Mouse (Mus musculus) CH12.LX (cell line): ENCODE results near the gene 9130213A22Rik.

Experiments
- CHD2 ChIP-seq: IDR thresholded peaks from 2 replicates; pipeline ENCODE4 v1.6.1; 2011; ENCODE audit warnings: low read length, improper control_type of control experiment
- EP300 ChIP-seq: IDR thresholded peaks from 2 replicates; pipeline ENCODE4 v1.6.1; 2011; ENCODE audit warnings: low read length, improper control_type of control experiment
- ETS1 ChIP-seq: conservative IDR thresholded peaks from 2 replicates; pipeline ENCODE4 v1.6.1; 2012; ENCODE audit warnings: low read depth, mild to moderate bottlenecking, inconsistent platforms, low read length, improper control_type of control experiment, moderate library complexity
- MAFK ChIP-seq: IDR thresholded peaks from 2 replicates; pipeline ENCODE4 v1.6.1; 2011; ENCODE audit warnings: low read length, improper control_type of control experiment; ENCODE audit not compliant: insufficient replicate concordance
- MXI1 ChIP-seq: IDR thresholded peaks from 2 replicates; pipeline ENCODE4 v1.6.1; 2011; ENCODE audit warnings: mild to moderate bottlenecking, low read depth, low read length, improper control_type of control experiment
- POLR2A ChIP-seq: IDR thresholded peaks from 2 replicates; pipeline ENCODE4 v1.6.1; 2011; ENCODE audit warnings: low read depth, mild to moderate bottlenecking, improper control_type of control experiment, low read length
- SIN3A ChIP-seq: IDR thresholded peaks from 2 replicates; pipeline ENCODE4 v1.6.1; 2012; ENCODE audit warnings: low read length, improper control_type of control experiment, inconsistent platforms
- TBP ChIP-seq: conservative IDR thresholded peaks from 2 replicates; pipeline ENCODE4 v1.6.1; 2011; ENCODE audit warnings: low read depth, low read length, improper control_type of control experiment
- USF2 ChIP-seq: conservative IDR thresholded peaks from 2 replicates; pipeline ENCODE4 v1.6.1; 2011; ENCODE audit warnings: low read depth, low read length, improper control_type of control experiment
- ZC3H11A ChIP-seq: IDR thresholded peaks from 2 replicates; pipeline ENCODE4 v1.6.1; 2012; ENCODE audit warnings: low read depth, mild to moderate bottlenecking, inconsistent platforms, low read length, improper control_type of control experiment

GRCm38 (mm10) chr11:69116843-69117242, 5.5 kb downstream of the 9130213A22Rik start:
- TF ChIP-seq SIN3A (no peak), CHD2 (no peak), USF2 (no peak), MAFK (no peak), POLR2A (no peak), TBP (no peak), ZC3H11A (no peak), ETS1 (no peak), MXI1 (no peak), EP300 (no peak)
